24 mouse cellular contexts compared by ENCODE assay signal in genomic region chr9:92568798-92569197, GRCm38 (mm10).
"Had no signal": no experiment of that assay in that cellular context is flagged by ENCODE, and none has a peak within 500 bp of the region (broad histone marks: within the 10 kb centered on the region; RNA-seq: fewer than 3 reads in every experiment).

No protein-coding gene starts in this region.

- H3K27ac ChIP-seq: gastrocnemius, adult 2 months; heart, embryonic 10.5 days; hindbrain, embryonic 10.5 days; hindbrain, embryonic 12.5 days; hindbrain, embryonic 14.5 days; intestine, embryonic 15.5 days; layer of hippocampus, adult 2 months; left cerebral cortex, adult 2 months; limb, embryonic 10.5 days; limb, embryonic 12.5 days; liver, embryonic 13.5 days; liver, embryonic 15.5 days had no signal

- DNase-seq: gastrocnemius, adult 2 months; gastrocnemius, postnatal 10 days; gastrocnemius, postnatal 25 days; heart, adult 18-20 months; heart, postnatal 10 days; heart, postnatal 4 days; kidney, adult 18-20 months; kidney, adult 8-10 months; kidney, postnatal 10 days; kidney, postnatal 25 days; kidney, postnatal 4 days; liver; liver, embryonic 13.5 days had no signal

- H3K4me1 ChIP-seq: hindbrain, embryonic 10.5 days; liver, embryonic 13.5 days; liver, embryonic 15.5 days had no signal

- H3K27me3 ChIP-seq: heart, embryonic 12.5 days; hindbrain, embryonic 12.5 days; intestine, embryonic 15.5 days; limb, embryonic 12.5 days; liver, embryonic 13.5 days; liver, embryonic 15.5 days had no signal

- H3K4me3 ChIP-seq: gastrocnemius, adult 2 months; heart, embryonic 10.5 days; heart, embryonic 12.5 days; hindbrain, embryonic 10.5 days; hindbrain, embryonic 12.5 days; intestine, embryonic 15.5 days; layer of hippocampus, adult 2 months; left cerebral cortex, adult 2 months; limb, embryonic 10.5 days; limb, embryonic 12.5 days; liver, embryonic 13.5 days; liver, embryonic 15.5 days had no signal

- H3K36me3 ChIP-seq: heart, embryonic 10.5 days; intestine, embryonic 15.5 days; limb, embryonic 10.5 days; liver, embryonic 13.5 days; liver, embryonic 15.5 days had no signal
